Mouse (Mus musculus): ENCODE results near the gene Kntc1.
A peak's percentile ranks its signal among the peaks of the same experiment; 100 is the strongest.
"Not testable (repeated sequence)": the region's sequence is repeated elsewhere in the genome, so short reads cannot be mapped to it uniquely, and the experiment has no call there.

Gene Kntc1

GRCm38 (mm10) chr5:123749065-123750064 lies at the start of gene Kntc1, which contains the start of gene Rsrc2:
Gene Kntc1 (plus strand): TSS chr5:123749716.
Gene Rsrc2 (minus strand): TSS chr5:123749414.
- peak; percentile 99 for DNase-seq (ENCODE audit: low spot score)

GRCm38 (mm10) chr5:123700625-123701024 lies 48.9 kb upstream of the Kntc1 start:
- DNase-seq (ENCODE audit: low spot score) = peak; percentile 61

DNA sequence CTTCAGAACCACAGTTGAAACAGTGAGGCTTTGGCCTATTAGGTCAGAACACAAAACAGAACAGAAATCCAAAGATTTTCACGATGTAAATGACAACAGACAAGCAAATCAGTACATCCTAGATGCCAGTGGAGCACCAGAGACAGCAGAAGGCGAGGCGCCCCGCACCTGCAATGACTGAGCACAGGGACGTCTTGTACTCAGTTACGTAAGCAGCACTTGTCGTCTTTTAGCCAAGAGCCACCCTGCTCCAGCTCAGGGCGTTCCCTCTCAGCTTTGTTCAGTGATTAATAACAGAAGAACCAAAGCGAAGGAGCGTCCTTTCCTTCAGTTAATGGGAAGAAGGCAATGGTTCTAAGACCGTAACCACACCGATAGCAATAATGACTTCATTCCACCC lies 40.9 kb upstream of the Kntc1 start:
- no peak for DNase-seq (ENCODE audit: low spot score)

- peak; percentile 50 for DNase-seq (ENCODE audit: low spot score)
Observed at GRCm38 (mm10) chr5:123709571-123709970, 39.9 kb upstream of the Kntc1 start.

DNA sequence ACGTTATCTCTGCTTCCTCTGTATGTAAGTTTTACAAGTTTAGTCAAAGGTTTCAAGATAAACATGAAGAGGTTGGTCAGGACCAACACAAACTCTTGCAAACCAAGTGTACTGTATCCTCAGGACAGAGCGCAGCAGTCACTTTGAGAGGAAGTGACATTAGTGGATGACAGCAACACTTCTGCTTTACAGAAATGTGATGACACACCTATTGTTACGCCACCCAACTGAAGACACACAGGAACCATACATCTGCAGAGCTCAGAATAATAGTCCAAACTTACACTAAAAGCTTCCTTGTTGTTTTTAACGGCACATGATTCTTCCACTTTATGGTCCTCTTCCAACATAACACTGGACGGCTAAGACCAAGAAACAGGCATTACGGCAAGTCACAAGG lies 35.7 kb upstream of the Kntc1 start:
- no peak for DNase-seq (ENCODE audit: low spot score)

DNA sequence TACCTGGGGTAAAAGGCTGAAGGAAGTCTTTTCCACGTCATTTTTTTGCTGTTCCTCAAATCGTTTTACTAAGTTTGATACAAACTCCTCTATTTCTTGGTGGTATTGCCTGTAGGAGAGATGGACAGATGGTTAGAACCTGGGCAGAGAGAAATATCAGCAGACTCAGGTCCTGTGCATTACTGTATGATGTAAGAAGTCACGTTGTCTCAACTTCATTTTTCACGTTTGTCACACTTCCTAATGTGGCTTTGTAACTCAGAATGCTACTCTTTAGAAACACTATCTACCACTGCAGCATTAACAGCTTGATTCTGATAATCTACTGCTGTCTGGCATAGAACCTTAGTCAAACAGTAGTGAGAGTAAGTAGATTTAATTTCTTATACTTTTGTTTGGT lies 34.9 kb upstream of the Kntc1 start:
- DNase-seq (ENCODE audit: low spot score) = no peak

- DNase-seq (ENCODE audit: low spot score) = peak; percentile 94
Observed at GRCm38 (mm10) chr5:123720328-123721311, 28.9 kb upstream of the Kntc1 start, which contains the start of gene Zcchc8. Gene Zcchc8 (minus strand): TSS chr5:123721100.

DNA sequence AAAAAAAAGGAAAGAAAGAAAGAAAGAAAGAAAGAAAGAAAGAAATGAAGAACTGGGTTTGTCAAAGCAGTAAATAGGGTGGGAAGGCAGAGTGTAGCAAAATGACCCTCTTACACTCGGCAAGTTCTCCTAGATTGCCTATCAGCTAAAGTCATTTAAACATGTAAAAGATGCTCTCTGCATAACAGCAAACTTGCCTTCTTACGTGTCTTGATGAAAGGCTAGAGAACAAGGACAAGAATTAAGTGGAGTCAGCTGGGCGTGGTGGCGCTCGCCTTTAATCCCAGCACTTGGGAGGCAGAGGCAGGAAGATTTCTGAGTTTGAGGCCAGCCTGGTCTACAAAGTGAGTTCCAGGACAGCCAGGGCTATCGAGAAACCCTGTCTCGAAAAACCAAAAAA lies 25.7 kb upstream of the Kntc1 start:
- not testable (repeated sequence) for DNase-seq (ENCODE audit: low spot score)

DNA sequence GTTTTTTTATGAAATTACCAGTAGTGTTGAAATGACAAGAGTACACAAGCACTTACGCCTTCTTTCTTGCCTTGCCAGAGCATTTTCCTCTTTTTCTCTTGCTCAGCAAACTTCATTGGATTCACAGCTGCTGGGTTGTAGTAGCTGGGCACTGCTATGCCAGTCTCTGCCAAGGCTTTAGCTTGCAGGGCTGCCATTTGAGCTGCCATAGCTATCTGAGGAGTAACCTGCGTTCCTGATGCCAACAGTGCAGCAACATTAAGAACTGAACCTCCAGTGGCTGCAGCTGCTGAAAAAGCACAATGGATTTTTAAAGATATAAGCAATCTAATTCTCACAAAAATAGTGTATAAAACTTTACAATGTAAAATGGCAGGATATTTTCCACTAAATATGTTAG lies 18.5 kb upstream of the Kntc1 start:
- no peak for DNase-seq (ENCODE audit: low spot score)

DNA sequence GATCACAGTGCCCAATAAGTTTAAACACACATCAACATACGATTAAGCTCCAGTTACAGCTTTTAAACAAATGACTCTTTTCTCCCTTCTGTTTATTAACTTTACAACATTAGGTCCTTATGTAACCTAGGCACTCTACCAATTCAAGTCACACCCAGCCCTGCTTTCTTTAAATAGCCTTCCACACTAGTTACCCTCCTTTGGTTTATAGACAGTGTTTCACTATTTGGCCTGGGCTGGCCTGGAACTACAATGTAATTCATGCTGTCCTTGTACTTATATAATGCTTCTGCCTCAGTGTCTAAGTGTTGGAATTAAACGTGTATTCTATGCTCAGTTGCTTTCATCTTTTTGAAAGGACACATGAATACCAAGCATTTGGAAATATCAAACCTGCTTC lies 5.2 kb upstream of the Kntc1 start:
- DNase-seq (ENCODE audit: low spot score) = no peak

DNA sequence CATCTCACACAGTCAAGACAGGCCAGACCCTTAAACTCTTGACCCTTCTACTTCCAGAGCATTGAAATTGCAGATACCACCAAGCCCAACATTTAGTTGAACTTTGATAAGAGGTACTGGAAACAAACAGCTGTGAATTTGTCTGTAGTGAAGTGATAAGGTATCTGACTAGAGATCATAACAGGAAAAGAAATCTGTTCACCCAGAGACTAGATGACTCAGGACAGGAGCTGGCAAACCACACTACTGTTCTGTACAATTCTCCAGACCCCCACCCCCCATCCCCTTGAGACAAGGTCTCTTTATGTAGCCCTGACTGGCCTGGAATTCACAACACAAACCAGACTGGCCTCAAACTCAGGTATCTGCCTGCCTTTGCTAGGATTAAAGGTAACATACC lies 3.3 kb upstream of the Kntc1 start:
- no peak for DNase-seq (ENCODE audit: low spot score)

DNA sequence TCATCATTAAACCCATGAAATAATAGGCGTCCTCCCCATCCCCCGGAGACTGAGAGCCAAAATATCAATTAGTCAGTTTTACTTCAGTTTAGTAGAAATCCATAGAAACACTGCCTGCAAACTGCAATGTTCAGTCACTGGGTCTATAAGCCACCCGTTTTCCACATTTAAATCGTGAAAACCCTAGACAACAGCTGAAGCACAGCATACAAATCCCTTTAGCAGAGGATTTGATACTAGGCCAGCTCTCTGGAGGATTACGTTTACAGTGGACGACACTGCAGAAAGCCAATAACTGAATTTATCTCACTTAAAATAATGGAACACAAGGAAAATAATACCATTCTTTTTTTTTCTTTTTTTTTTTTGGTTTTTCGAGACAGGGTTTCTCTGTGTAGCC lies 1.9 kb upstream of the Kntc1 start:
- no peak for DNase-seq (ENCODE audit: low spot score)

GRCm38 (mm10) chr5:123748339-123749064 lies 1.0 kb upstream of the Kntc1 start:
- DNase-seq (ENCODE audit: low spot score) = peak; percentile 10

- DNase-seq (ENCODE audit: low spot score) = no peak
Observed at GRCm38 (mm10) chr5:123765506-123765905, 16.0 kb downstream of the Kntc1 start.

- DNase-seq (ENCODE audit: low spot score) = not testable (repeated sequence)
Observed at GRCm38 (mm10) chr5:123766455-123766854, 16.9 kb downstream of the Kntc1 start.

GRCm38 (mm10) chr5:123773441-123773840 lies 23.9 kb downstream of the Kntc1 start:
- no peak for DNase-seq (ENCODE audit: low spot score)

GRCm38 (mm10) chr5:123780716-123781115 lies 31.2 kb downstream of the Kntc1 start:
- no peak for DNase-seq (ENCODE audit: low spot score)

GRCm38 (mm10) chr5:123781864-123782263 lies 32.3 kb downstream of the Kntc1 start:
- no peak for DNase-seq (ENCODE audit: low spot score)

DNA sequence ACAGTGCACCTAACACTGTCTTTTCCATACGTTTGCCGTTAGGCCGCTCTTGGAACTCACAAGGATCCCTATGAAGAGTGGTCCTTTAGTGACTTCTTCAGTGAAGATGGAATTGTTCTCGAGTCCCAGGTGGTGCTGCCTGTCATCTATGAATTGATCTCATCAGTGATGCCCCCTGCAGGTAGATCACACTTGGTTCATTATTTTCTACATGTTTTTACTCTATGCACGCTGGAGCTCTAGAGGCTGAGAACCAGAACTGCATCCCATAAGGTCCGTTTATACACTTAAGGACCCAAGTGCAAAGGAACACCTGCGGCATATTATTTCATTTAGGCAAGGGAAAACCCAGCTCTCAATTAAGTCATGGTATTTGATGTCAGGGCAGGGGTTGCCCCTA lies 39.5 kb downstream of the Kntc1 start:
- no peak for DNase-seq (ENCODE audit: low spot score)

- DNase-seq (ENCODE audit: low spot score) = no peak
Observed at GRCm38 (mm10) chr5:123793081-123793480, 43.6 kb downstream of the Kntc1 start.

DNA sequence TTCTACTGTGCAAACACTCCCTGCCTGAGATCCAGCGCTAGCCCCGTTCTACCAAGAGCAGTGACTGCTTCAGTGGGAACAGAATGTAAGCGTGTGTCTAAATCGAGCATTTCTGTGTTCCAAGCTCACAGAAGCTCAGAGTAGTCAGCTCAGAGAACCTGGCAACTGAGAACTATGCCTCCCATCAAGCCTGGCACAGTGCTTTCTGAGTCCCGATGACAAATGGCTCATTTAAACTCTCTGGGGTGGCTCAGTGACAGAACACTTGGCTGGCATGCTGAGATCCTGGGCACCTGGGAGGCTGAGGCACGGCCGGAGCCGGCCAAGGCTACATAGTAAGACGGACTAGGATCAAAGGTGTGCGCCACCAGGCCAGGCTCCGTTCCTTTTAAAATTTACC lies 56.8 kb downstream of the Kntc1 start:
- no peak for DNase-seq (ENCODE audit: low spot score)

DNA sequence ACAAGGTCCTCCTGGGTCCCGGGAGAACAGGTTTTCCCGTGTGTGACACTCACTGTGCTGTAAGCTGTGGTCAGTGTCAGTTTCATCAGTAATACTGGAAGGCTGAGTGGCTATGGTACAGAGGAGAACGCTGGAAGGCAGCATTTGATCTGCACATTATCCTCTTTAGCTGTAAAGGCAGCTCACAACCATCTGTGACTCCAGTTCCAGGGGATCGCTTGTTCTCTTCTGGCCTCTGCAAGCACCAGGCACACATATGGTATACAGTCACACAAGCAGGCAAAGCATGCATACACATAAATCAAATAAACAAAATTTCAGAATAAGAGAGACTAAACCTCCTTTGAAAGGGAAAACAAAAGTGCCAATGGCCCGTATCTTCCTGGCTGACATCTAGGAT lies 59.0 kb downstream of the Kntc1 start:
- no peak for DNase-seq (ENCODE audit: low spot score)
